Mouse (Mus musculus) erythroblast, adult 5-6 weeks (primary cell): ENCODE data around the gene Tbc1d17. TPM values are rescaled to one million over a fixed set of nuclear protein-coding genes. Genes with fewer than 3 reads are reported as not detected.

Source experiments
- ATAC-seq: replicated peaks from 2 replicates; pipeline ENCODE4 v1.8.0; 2016; ENCODE audit warnings: moderate number of reproducible peaks, mild to moderate bottlenecking, moderate TSS enrichment, inconsistent platforms; ENCODE audit not compliant: poor library complexity, low FRiP score, severe bottlenecking
- total RNA-seq, 2 experiments: library from RNA; stranded (forward) in 1 of 2; stranded (reverse) in 1 of 2; fragments of 150-400 nt in 1 of 2; fragments of 200-764, 138-1000 nt in 1 of 2; gene quantifications; 2 replicates each; pipeline versions ENCODE4 v1.2.3 to v1.2.4; 2015 to 2017; ENCODE audit warnings: low replicate concordance in 2 of 2

The Tbc1d17 gene
- total RNA-seq, 2 experiments from 2014 or later, result 15.8 to 33.6 TPM

DNA sequence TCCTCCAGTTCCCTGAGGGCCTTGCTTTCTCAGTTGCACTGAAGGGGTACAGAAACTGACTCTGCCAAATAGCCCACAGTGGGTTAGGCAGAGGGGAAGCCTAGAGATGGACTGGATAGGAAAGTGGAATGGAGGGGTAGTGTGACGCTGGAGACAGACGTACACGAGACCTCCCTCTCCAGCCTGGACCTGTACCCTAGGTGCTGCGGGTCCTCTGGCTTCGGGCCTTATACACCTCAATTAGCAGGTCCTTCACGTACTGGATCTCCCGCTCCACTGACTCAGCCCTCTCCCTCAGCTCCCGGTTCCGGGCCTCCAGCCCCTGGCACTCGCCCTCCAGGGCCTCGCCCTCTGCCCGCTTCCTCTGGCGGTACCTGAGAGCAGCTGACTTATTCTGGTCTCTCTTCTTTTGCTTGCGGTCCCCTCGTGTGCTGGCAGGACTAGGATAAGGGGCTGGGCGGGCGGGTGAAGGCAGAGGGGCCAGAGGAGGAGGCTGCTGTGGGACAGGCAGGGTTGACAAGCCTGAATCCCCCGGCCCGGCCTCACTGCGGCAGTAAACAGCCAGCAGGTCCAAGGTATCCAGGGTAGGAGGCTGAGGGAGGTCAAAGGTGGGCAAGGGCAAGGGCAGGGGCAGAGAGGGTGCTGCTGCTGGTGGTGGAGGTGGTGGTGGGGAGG, 36.1 kb downstream of the Tbc1d17 start:
- ATAC-seq, result no peak

DNA sequence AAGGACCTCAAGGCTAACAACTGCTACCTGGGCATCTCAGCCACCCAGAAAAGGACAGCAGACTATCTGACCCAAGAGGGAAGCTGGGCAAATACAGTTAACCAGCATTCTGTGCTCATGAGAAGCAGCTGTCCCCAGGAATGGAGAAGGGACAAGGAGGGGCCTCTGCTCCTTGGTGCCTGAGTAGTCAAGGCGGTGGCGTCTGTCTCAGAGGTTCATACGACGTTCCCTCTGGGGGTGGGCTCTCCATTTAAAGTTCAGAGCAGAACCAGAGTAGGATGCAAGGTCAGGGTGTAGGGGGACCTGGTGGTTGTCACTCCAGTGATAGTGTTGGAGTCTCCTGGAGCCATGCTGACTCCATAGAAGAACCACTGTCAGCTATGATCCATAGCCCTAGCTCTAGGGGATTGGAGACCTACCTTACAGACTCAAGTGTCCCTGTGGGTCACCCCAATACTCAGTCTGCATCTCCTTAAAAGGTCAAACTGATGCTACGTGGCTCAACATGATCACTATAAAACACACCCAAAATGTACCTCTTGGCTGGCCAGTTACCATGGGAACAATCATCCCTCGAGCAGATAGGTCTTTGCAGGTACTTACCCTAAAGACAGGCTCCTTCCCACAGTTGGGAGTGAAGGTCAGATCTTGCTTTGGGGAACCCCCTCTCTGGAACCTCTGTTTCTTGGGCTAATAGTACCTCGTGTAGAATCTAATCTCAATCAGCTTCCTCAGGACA, 37.9 kb downstream of the Tbc1d17 start:
- ATAC-seq, result no peak

DNA sequence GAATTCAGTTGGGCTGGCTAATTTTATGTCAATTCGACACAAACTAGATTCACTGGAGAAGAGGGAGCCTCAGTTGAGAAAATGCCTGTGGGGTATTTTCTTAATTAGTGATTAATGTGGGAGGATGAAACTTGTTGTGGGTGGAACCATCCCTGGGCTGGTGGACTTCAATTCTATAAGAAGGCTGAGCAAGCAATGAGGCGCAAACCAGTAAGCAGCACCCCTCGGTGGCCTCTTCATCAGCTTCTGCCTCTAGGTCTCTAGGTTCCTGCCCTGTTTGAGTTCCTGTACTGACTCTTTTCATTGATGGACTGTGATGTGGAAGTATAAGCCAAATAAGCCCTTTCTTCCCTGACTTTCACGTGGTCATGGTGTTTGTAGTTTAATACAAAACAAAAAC, 38.5 kb downstream of the Tbc1d17 start:
- no peak for ATAC-seq

DNA sequence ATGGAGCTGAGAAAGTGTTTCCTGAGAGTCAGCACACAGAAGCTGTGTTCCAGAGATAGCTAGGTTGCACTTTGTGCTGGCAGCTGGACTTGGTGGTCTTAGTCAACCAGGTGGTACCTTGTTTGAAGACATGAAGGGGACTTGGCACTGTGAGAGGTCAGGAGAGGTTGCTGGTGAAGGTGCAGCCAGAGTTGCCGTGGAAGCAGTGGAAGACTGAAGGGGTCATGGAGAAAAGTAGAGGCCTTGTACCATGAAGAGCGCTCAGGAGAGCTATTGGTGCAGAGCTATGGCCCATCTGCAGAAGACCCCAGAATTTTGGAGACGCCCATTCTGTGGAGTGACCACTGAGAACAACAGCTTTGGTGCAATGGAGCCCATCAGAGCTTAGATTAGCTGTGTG, 39.4 kb downstream of the Tbc1d17 start:
- no peak for ATAC-seq

DNA sequence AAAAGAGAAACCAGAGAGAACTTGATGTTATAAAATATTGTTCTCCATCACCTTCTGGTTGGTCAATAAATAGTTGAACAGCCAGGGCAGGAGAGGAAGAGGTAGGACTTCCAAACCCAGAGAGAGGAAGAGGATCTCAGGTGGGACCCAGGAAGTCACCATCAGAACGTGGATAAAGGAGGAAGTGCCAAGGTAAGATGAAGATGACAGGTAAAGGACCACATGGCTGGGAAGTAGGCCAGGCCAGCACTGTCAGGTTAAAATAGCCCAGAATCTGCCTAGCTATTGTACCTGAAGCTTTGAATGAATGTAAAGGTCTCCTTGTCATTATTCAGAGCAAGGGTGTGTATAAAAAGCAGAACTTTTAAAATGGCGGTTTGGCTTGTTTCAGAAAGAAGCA, 40.0 kb downstream of the Tbc1d17 start:
- no peak for ATAC-seq

DNA sequence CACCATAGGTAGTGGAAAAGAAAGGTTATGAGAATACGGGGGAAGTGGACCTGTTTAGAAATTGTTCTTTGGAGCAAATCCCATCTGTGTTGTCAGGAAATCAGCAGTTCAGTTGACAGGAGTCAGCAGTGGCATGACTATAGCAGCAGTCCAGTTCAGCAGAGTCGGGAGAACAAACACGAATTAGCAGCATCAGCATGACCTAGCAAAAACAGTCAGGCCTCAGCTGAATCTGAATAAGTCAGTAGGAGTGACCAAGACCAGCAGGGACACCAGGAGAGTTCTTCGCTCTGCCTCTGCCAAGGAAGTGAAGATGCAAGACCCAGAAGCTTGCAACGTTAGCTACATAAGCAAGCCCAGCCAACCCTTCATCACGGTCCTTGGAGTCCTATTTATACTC, 56.1 kb downstream of the Tbc1d17 start:
- ATAC-seq, result no peak

DNA sequence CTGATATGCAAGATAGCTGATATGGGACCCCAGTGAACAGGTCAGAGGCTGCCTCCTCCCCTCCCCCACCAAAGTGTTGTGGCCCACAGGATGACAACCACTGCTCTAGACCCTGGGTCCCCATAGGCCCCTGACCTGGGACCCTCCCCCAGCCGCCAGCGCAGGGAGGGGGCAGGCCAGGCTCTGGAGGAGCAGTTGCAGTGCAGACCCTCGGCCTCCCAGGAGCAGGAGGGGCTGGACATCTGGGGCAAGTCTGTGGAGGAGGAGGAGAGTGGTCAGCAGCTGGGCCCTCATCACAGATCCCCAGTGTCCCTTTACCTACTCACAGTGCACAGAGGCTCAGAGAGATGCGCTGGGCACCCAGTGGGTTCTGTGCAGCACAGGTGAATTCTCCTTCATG, 58.8 kb downstream of the Tbc1d17 start:
- no peak for ATAC-seq

DNA sequence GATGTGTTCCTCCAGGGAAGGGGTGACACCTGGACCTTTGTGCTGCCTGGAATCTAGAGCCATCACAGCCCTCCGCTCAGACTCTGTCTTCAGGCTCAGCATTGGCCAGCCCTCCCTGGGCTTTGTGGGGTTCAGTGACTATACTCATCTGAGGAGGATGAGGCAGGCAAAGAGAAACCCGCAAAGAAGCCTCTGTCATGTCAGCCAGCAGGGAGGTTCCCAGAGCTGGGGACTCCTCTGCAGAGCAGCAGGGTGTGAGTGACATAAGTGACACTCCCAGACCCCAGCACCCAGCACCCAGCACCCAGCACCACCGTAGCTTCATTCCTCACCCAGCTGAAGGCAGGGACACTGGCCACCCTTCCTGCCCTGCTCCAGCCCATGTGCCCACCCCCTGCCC, 59.3 kb downstream of the Tbc1d17 start:
- ATAC-seq, result no peak

Other genes with a start within 250 kb of the Tbc1d17 start
- gene Myh14, start 178.2 kb downstream of the Tbc1d17 start, total RNA-seq (2015; ENCODE audit: low replicate concordance), result not detected in 2 replicates
- gene Myh14, start 178.2 kb downstream of the Tbc1d17 start, total RNA-seq (2017; ENCODE audit: low replicate concordance), result not detected in 2 replicates
- gene Izumo2, start 140.3 kb downstream of the Tbc1d17 start, total RNA-seq (2015; ENCODE audit: low replicate concordance), result not detected in 2 replicates
- not detected in 2 replicates for gene Izumo2, start 140.3 kb downstream of the Tbc1d17 start, total RNA-seq (2017; ENCODE audit: low replicate concordance)
- gene Vrk3, start 100.7 kb downstream of the Tbc1d17 start, total RNA-seq (2015; ENCODE audit: low replicate concordance), result 21.5 and 24.0 TPM in 2 replicates
- 11.3 and 22.7 TPM in 2 replicates for gene Vrk3, start 100.7 kb downstream of the Tbc1d17 start, total RNA-seq (2017; ENCODE audit: low replicate concordance)
- gene Zfp473, start 98.0 kb downstream of the Tbc1d17 start, total RNA-seq (2015; ENCODE audit: low replicate concordance), result 0.58 TPM in 1 of 2 replicates, not detected in the other
- 0.14 and 0.60 TPM in 2 replicates for gene Zfp473, start 98.0 kb downstream of the Tbc1d17 start, total RNA-seq (2017; ENCODE audit: low replicate concordance)
- gene Nup62, start 33.0 kb downstream of the Tbc1d17 start, total RNA-seq (2015; ENCODE audit: low replicate concordance), result 10.4 and 14.4 TPM in 2 replicates
- 21.7 and 21.9 TPM in 2 replicates for gene Nup62, start 33.0 kb downstream of the Tbc1d17 start, total RNA-seq (2017; ENCODE audit: low replicate concordance)
- gene Il4i1, start 32.7 kb downstream of the Tbc1d17 start, total RNA-seq (2015; ENCODE audit: low replicate concordance), result 0.84 TPM in 1 of 2 replicates, not detected in the other
- 0.09 TPM in 1 of 2 replicates, not detected in the other for gene Il4i1, start 32.7 kb downstream of the Tbc1d17 start, total RNA-seq (2017; ENCODE audit: low replicate concordance)
- 1.3 and 1.9 TPM in 2 replicates for gene Atf5, start 32.4 kb downstream of the Tbc1d17 start, total RNA-seq (2015; ENCODE audit: low replicate concordance)
- 2.1 and 2.5 TPM in 2 replicates for gene Atf5, start 32.4 kb downstream of the Tbc1d17 start, total RNA-seq (2017; ENCODE audit: low replicate concordance)
- gene Akt1s1, start 88 bp downstream of the Tbc1d17 start, total RNA-seq (2015; ENCODE audit: low replicate concordance), result 6.5 and 7.1 TPM in 2 replicates
- 19.7 and 43.3 TPM in 2 replicates for gene Akt1s1, start 88 bp downstream of the Tbc1d17 start, total RNA-seq (2017; ENCODE audit: low replicate concordance)
- gene Pnkp, start 8.1 kb upstream of the Tbc1d17 start, total RNA-seq (2015; ENCODE audit: low replicate concordance), result 17.3 and 43.3 TPM in 2 replicates
- 26.8 and 32.5 TPM in 2 replicates for gene Pnkp, start 8.1 kb upstream of the Tbc1d17 start, total RNA-seq (2017; ENCODE audit: low replicate concordance)
- gene Ptov1, start 20.7 kb upstream of the Tbc1d17 start, total RNA-seq (2015; ENCODE audit: low replicate concordance), result 6.9 and 8.1 TPM in 2 replicates
- gene Ptov1, start 20.7 kb upstream of the Tbc1d17 start, total RNA-seq (2017; ENCODE audit: low replicate concordance), result 8.8 and 12.1 TPM in 2 replicates
- 6.5 and 8.4 TPM in 2 replicates for gene Med25, start 43.6 kb upstream of the Tbc1d17 start, total RNA-seq (2015; ENCODE audit: low replicate concordance)
- gene Med25, start 43.6 kb upstream of the Tbc1d17 start, total RNA-seq (2017; ENCODE audit: low replicate concordance), result 3.2 and 5.3 TPM in 2 replicates
- 1.3 TPM in 1 of 2 replicates, not detected in the other for gene Fuz, start 47.0 kb upstream of the Tbc1d17 start, total RNA-seq (2015; ENCODE audit: low replicate concordance)
- 2.2 and 4.3 TPM in 2 replicates for gene Fuz, start 47.0 kb upstream of the Tbc1d17 start, total RNA-seq (2017; ENCODE audit: low replicate concordance)
- 29.4 and 43.1 TPM in 2 replicates for gene Ap2a1, start 80.4 kb upstream of the Tbc1d17 start, total RNA-seq (2015; ENCODE audit: low replicate concordance)
- gene Ap2a1, start 80.4 kb upstream of the Tbc1d17 start, total RNA-seq (2017; ENCODE audit: low replicate concordance), result 27.5 and 36.0 TPM in 2 replicates
- not detected in 2 replicates for gene Tsks, start 94.1 kb upstream of the Tbc1d17 start, total RNA-seq (2015; ENCODE audit: low replicate concordance)
- not detected in 2 replicates for gene Tsks, start 94.1 kb upstream of the Tbc1d17 start, total RNA-seq (2017; ENCODE audit: low replicate concordance)
- 0.19 and 1.5 TPM in 2 replicates for gene Cpt1c, start 125.8 kb upstream of the Tbc1d17 start, total RNA-seq (2015; ENCODE audit: low replicate concordance)
- 0.28 and 0.51 TPM in 2 replicates for gene Cpt1c, start 125.8 kb upstream of the Tbc1d17 start, total RNA-seq (2017; ENCODE audit: low replicate concordance)
- 21.7 and 73.4 TPM in 2 replicates for gene Prmt1, start 137.5 kb upstream of the Tbc1d17 start, total RNA-seq (2015; ENCODE audit: low replicate concordance)
- 9.2 and 30.6 TPM in 2 replicates for gene Prmt1, start 137.5 kb upstream of the Tbc1d17 start, total RNA-seq (2017; ENCODE audit: low replicate concordance)
- gene Irf3, start 148.6 kb upstream of the Tbc1d17 start, total RNA-seq (2015; ENCODE audit: low replicate concordance), result 15.5 and 24.2 TPM in 2 replicates
- gene Irf3, start 148.6 kb upstream of the Tbc1d17 start, total RNA-seq (2017; ENCODE audit: low replicate concordance), result 17.0 and 34.1 TPM in 2 replicates
- 2.9 and 9.6 TPM in 2 replicates for gene Bcl2l12, start 149.6 kb upstream of the Tbc1d17 start, total RNA-seq (2015; ENCODE audit: low replicate concordance)
- 1.3 and 2.5 TPM in 2 replicates for gene Bcl2l12, start 149.6 kb upstream of the Tbc1d17 start, total RNA-seq (2017; ENCODE audit: low replicate concordance)
- 7.9 and 10.7 TPM in 2 replicates for gene Scaf1, start 167.3 kb upstream of the Tbc1d17 start, total RNA-seq (2015; ENCODE audit: low replicate concordance)
- 9.8 and 10.0 TPM in 2 replicates for gene Scaf1, start 167.3 kb upstream of the Tbc1d17 start, total RNA-seq (2017; ENCODE audit: low replicate concordance)
- gene Rras, start 168.9 kb upstream of the Tbc1d17 start, total RNA-seq (2015; ENCODE audit: low replicate concordance), result 7.5 and 10.8 TPM in 2 replicates
- gene Rras, start 168.9 kb upstream of the Tbc1d17 start, total RNA-seq (2017; ENCODE audit: low replicate concordance), result 0.60 TPM in 1 of 2 replicates, not detected in the other
- 3.3 and 6.1 TPM in 2 replicates for gene Prr12, start 203.8 kb upstream of the Tbc1d17 start, total RNA-seq (2015; ENCODE audit: low replicate concordance)
- 0.60 and 0.70 TPM in 2 replicates for gene Prr12, start 203.8 kb upstream of the Tbc1d17 start, total RNA-seq (2017; ENCODE audit: low replicate concordance)
- 10.4 and 20.7 TPM in 2 replicates for gene Nosip, start 213.3 kb upstream of the Tbc1d17 start, total RNA-seq (2015; ENCODE audit: low replicate concordance)
- 15.5 and 22.2 TPM in 2 replicates for gene Nosip, start 213.3 kb upstream of the Tbc1d17 start, total RNA-seq (2017; ENCODE audit: low replicate concordance)
- gene Prrg2, start 213.6 kb upstream of the Tbc1d17 start, total RNA-seq (2015; ENCODE audit: low replicate concordance), result 1.3 and 5.2 TPM in 2 replicates
- gene Prrg2, start 213.6 kb upstream of the Tbc1d17 start, total RNA-seq (2017; ENCODE audit: low replicate concordance), result 0.34 and 7.0 TPM in 2 replicates
- gene Rcn3, start 243.1 kb upstream of the Tbc1d17 start, total RNA-seq (2015; ENCODE audit: low replicate concordance), result 1.3 and 2.5 TPM in 2 replicates
- 6.7 and 7.5 TPM in 2 replicates for gene Rcn3, start 243.1 kb upstream of the Tbc1d17 start, total RNA-seq (2017; ENCODE audit: low replicate concordance)